Mouse (Mus musculus): ENCODE measurements around the gene Kctd19. TPM values are rescaled to one million over a fixed set of nuclear protein-coding genes. Genes with fewer than 3 reads are reported as not detected.

Kctd19 gene
- polyA plus RNA-seq, 1 experiment from 2014 or later: not detected

DNA sequence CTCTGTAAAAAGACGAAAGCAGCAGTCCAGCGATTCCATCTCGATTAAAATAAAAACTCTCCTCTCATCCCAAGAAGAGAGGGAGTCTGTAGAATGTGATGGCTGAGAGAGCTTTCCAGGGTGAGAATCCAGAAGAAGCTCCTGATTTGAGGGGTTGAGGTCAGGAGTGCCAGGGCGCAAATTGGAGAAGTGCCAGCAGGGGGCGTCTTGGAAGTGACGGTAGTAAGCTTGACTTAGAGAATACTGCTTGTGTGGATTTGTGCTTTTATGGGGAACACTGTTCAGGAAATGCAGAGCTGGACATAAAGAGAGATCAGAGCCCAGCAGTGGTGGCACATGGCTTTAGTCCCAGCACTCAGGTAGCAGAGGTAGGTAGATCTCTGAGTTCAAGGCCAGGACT is 28.1 kb upstream of the Kctd19 start:
- no peaks in the 10 kb centered on the region for H3K36me3 ChIP-seq
- no peak overlapping the region for H3K27ac ChIP-seq
- 6% methylated on average over 6 of the region's 6 CpGs for WGBS
- peaks cover 15% of the 10 kb centered on the region for H3K4me1 ChIP-seq (replicated peaks)
- no peak overlapping the region for H3K4me2 ChIP-seq
- no peak overlapping the region for H3K4me3 ChIP-seq
- H3K9me3 ChIP-seq: no peaks in the 10 kb centered on the region
- H3K27me3 ChIP-seq: no peaks in the 10 kb centered on the region
- ATAC-seq (ENCODE audit: low FRiP score): no peak
- no peak overlapping the region for H3K9ac ChIP-seq

DNA sequence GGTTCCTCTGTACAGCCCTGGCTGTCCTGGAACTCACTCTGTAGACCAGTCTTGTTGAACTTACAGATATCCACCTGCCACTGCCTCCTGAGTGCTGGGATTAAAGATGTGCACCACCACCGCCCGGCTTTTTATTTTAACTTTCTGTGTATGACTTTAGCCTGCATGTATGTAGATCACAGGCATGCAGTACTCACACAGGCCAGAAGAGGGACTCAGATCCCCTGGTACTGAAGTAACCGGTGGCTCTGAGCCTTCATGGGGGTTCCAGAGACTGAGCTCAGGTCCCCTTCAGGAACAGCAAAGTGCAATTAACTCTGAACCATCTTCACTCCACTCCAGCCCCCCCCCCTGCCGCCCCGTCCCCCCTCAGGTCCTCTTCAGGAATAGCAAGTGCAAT is 25.6 kb upstream of the Kctd19 start:
- H3K27me3 ChIP-seq: no peaks in the 10 kb centered on the region
- H3K27ac ChIP-seq: no peak overlapping the region
- H3K9me3 ChIP-seq: no peaks in the 10 kb centered on the region
- no peak for ATAC-seq (ENCODE audit: low FRiP score)
- H3K4me3 ChIP-seq: no peak overlapping the region
- H3K36me3 ChIP-seq: no peaks in the 10 kb centered on the region
- H3K4me1 ChIP-seq (replicated peaks): peaks cover 6% of the 10 kb centered on the region
- no peak overlapping the region for H3K4me2 ChIP-seq
- no peak overlapping the region for H3K9ac ChIP-seq
- 40% methylated on average over 5 of the region's 5 CpGs for WGBS

DNA sequence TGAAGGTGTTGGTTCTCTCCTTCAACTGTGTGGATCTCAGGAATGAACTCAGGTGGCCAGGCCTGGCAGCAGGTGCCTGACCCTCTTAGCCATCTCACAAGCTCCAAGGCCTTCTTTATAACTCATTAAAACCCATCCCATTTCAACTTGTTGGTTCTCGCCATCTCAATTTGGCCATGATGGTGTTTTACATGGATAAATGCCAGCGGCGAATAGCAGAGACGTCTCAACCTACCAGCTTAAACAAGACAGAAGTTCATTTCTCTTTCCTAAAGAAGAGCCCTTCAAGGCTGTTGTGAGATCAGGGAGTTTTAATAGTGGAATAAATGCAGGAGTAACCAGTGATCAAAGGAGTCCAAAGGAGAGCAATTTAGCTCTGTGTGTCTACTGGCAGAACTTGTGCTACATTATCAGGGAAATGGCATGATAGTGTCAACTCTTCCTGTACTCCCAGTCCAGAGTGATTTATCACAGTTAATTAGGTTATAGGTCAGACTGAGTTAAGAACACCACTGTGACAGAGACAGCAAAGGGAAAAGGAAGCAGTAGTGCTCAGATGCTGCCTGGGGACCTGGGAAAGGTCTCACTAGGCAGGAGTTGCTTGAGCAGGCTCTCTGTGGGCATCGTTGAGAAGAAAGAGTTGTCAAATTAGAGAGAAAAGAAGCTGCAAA is 23.9 kb upstream of the Kctd19 start:
- 91% methylated on average over 5 of the region's 5 CpGs for WGBS
- no peak overlapping the region for H3K4me2 ChIP-seq
- no peak overlapping the region for H3K27ac ChIP-seq
- peaks cover 20% of the 10 kb centered on the region for H3K4me1 ChIP-seq (replicated peaks)
- H3K9me3 ChIP-seq: no peaks in the 10 kb centered on the region
- no peaks in the 10 kb centered on the region for H3K27me3 ChIP-seq
- no peaks in the 10 kb centered on the region for H3K36me3 ChIP-seq
- no peak overlapping the region for H3K4me3 ChIP-seq
- no peak for ATAC-seq (ENCODE audit: low FRiP score)
- H3K9ac ChIP-seq: no peak overlapping the region

GRCm38 (mm10) chr8:105436218-105436617 is 22.9 kb upstream of the Kctd19 start:
- no peak overlapping the region for H3K4me2 ChIP-seq
- WGBS: 72% methylated on average over 5 of the region's 5 CpGs
- no peaks in the 10 kb centered on the region for H3K27me3 ChIP-seq
- no peak for ATAC-seq (ENCODE audit: low FRiP score)
- H3K36me3 ChIP-seq: no peaks in the 10 kb centered on the region
- no peak overlapping the region for H3K9ac ChIP-seq
- no peaks in the 10 kb centered on the region for H3K9me3 ChIP-seq
- H3K4me3 ChIP-seq: no peak overlapping the region
- peaks cover 20% of the 10 kb centered on the region for H3K4me1 ChIP-seq (replicated peaks)
- no peak overlapping the region for H3K27ac ChIP-seq

GRCm38 (mm10) chr8:105434136-105434535 is 20.8 kb upstream of the Kctd19 start:
- Histone ChIP-seq H3K27ac (peak overlapping the region; percentile 35; the same call in 1 of the 2 replicates), H3K9me3 (no peaks in the 10 kb centered on the region), H3K9ac (no peak overlapping the region), H3K36me3 (no peaks in the 10 kb centered on the region), H3K4me1 (replicated peaks) (peaks cover 17% of the 10 kb centered on the region), H3K4me2 (no peak overlapping the region), H3K4me3 (no peak overlapping the region), H3K27me3 (no peaks in the 10 kb centered on the region)
- ATAC-seq (ENCODE audit: low FRiP score): no peak
- WGBS: 68% methylated on average over 5 of the region's 5 CpGs

DNA sequence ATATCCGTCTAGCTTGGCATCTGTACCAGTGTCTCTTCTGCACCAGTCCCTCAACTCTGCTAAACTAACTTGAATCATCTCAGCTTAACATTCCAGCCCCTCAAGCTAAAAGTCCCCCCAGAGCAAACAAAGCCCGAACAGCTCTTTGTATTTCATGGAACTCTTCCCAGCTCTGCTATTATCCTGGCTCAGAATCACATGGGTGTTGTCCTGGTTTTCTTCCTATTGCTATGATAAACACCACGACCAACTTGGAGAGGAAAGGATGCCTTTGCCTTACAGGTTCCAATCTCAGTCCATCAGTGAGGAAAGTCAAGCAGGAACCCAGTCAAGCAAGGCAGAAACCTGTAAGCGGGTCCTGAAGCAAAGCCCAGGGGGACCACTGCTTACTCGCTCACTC is 20.2 kb upstream of the Kctd19 start:
- H3K36me3 ChIP-seq: no peaks in the 10 kb centered on the region
- WGBS: 31% methylated on average over 5 of the region's 5 CpGs
- ATAC-seq (ENCODE audit: low FRiP score): no peak
- H3K4me2 ChIP-seq: no peak overlapping the region
- no peak overlapping the region for H3K9ac ChIP-seq
- H3K9me3 ChIP-seq: no peaks in the 10 kb centered on the region
- no peak overlapping the region for H3K4me3 ChIP-seq
- H3K4me1 ChIP-seq (replicated peaks): peaks cover 17% of the 10 kb centered on the region
- H3K27me3 ChIP-seq: no peaks in the 10 kb centered on the region
- peak overlapping the region; percentile 62 for H3K27ac ChIP-seq

- H3K4me3 ChIP-seq: no peak overlapping the region
These were observed 19.7 kb upstream of the Kctd19 start for GRCm38 (mm10) chr8:105433021-105433420.

DNA sequence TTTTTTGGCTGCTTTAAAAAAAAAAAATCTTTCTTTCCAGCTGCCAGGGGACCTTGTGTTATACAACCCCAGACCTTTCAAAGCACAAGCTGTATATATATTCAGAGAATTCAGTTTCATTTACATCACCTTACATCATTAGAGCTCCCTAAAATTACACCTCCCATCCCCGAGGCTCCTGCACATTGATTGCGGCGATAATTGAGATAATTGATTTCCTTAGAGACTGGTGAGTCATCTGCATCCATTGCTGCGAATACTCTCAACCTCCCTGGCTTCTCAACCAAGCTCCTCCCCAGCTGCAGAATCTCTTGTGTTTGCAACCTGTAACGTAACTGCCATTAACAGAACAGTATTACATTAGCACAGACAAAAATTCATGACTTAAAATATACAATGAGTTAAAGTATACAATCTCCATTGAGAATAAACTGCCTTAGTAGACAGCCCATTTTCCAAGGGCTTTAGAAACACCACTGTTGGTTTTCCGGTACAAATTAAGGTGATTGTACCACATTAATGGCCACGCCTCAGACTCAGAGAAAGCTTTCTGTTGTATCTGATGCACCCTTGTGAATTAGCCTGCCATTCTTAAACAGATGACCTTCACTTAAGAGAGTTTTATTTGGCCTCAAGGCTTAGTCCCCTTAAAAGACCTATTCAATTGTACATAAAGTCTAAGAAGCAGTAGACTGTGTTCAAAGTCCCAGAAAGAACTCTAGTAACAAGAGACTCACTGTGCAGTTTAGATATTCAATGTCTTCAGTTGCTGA is 18.6 kb upstream of the Kctd19 start:
- no peak overlapping the region for H3K4me2 ChIP-seq
- H3K36me3 ChIP-seq: no peaks in the 10 kb centered on the region
- H3K27me3 ChIP-seq: no peaks in the 10 kb centered on the region
- H3K9me3 ChIP-seq: no peaks in the 10 kb centered on the region
- H3K4me1 ChIP-seq (replicated peaks): peaks cover 20% of the 10 kb centered on the region
- H3K27ac ChIP-seq: peak overlapping the region; percentile 45; the same call in 1 of the 2 replicates
- no peak for ATAC-seq (ENCODE audit: low FRiP score)
- 38% methylated on average over 7 of the region's 7 CpGs for WGBS
- H3K9ac ChIP-seq: no peak overlapping the region
- H3K4me3 ChIP-seq: no peak overlapping the region

More at GRCm38 (mm10) chr8:105433021-105433420, 19.7 kb upstream of the Kctd19 start:
- Histone ChIP-seq H3K4me1 (replicated peaks) (peaks cover 17% of the 10 kb centered on the region), H3K4me2 (no peak overlapping the region), H3K27me3 (no peaks in the 10 kb centered on the region), H3K9me3 (no peaks in the 10 kb centered on the region), H3K9ac (no peak overlapping the region; the same call in 1 of the 2 replicates), H3K36me3 (no peaks in the 10 kb centered on the region), H3K27ac (peak overlapping the region; percentile 62)
- 23% methylated on average over 6 of the region's 6 CpGs for WGBS
- ATAC-seq (ENCODE audit: low FRiP score): no peak

DNA sequence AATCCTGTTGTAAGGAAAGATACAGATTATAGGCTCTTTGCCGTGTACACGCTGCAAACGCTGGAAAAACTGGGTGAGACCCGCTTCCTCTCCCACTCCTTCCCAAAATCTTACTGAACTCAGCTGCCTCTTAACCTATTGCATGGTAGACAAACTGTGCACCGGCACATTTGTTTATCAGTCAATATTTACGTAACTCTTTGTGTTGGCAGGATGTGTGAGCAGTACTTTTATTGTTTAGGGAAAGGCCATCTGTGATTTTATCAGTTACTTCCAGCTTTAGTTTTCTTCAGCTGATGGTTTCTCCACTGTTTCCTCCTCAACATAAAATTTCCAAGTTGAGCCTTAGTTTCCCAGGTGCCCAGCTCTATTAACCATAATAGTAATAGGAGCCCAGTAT is 13.6 kb upstream of the Kctd19 start:
- Histone ChIP-seq H3K36me3 (no peaks in the 10 kb centered on the region), H3K9me3 (no peaks in the 10 kb centered on the region), H3K4me2 (no peak overlapping the region), H3K27ac (no peak overlapping the region), H3K27me3 (no peaks in the 10 kb centered on the region), H3K4me3 (no peak overlapping the region), H3K9ac (no peak overlapping the region), H3K4me1 (replicated peaks) (peaks cover 3% of the 10 kb centered on the region)
- 81% methylated on average over 6 of the region's 6 CpGs for WGBS
- ATAC-seq (ENCODE audit: low FRiP score): no peak

- Histone ChIP-seq H3K9me3 (no peaks in the 10 kb centered on the region), H3K36me3 (no peaks in the 10 kb centered on the region), H3K27me3 (no peaks in the 10 kb centered on the region), H3K4me1 (replicated peaks) (no peaks in the 10 kb centered on the region), H3K9ac (no peak overlapping the region), H3K4me3 (no peak overlapping the region), H3K4me2 (no peak overlapping the region), H3K27ac (no peak overlapping the region)
- WGBS: 78% methylated on average over 1 of the region's 1 CpGs
- ATAC-seq (ENCODE audit: low FRiP score): no peak
These were observed 8.7 kb upstream of the Kctd19 start for GRCm38 (mm10) chr8:105422006-105422405.

- Histone ChIP-seq H3K4me3 (no peak overlapping the region), H3K27ac (no peak overlapping the region), H3K4me1 (replicated peaks) (no peaks in the 10 kb centered on the region), H3K27me3 (no peaks in the 10 kb centered on the region), H3K9ac (no peak overlapping the region), H3K36me3 (no peaks in the 10 kb centered on the region), H3K4me2 (no peak overlapping the region), H3K9me3 (no peaks in the 10 kb centered on the region)
- 95% methylated on average over 4 of the region's 4 CpGs for WGBS
- ATAC-seq (ENCODE audit: low FRiP score): no peak
These were observed 6.5 kb upstream of the Kctd19 start for GRCm38 (mm10) chr8:105419800-105420199.

- Histone ChIP-seq H3K27ac (no peak overlapping the region), H3K4me3 (no peak overlapping the region), H3K36me3 (no peaks in the 10 kb centered on the region), H3K9me3 (no peaks in the 10 kb centered on the region), H3K4me2 (no peak overlapping the region), H3K4me1 (replicated peaks) (no peaks in the 10 kb centered on the region; the same call in 1 of the 2 replicates), H3K27me3 (peaks cover 4% of the 10 kb centered on the region), H3K9ac (no peak overlapping the region)
- ATAC-seq (ENCODE audit: low FRiP score): no peak
- 80% methylated on average over 2 of the region's 2 CpGs for WGBS
These were observed 5.7 kb upstream of the Kctd19 start for GRCm38 (mm10) chr8:105418992-105419391.

DNA sequence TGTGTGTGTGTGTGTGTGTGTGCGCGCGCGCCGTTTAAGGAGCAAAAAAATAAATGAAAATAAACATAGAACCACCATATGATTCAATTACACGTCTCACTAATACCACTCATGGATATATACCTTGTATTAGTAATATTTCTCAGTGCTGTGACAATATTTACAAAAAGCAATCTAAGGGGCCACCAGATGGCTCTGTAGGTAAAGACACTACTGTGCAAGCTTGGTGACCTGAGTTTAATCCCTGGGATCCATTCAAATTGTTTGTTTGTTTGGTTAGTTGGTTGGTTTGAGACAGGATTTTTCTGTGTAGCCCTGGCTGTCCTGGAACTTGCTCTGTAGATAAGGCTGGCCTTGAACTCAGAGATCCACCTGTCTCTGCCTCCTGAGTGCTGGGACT is 3.4 kb downstream of the Kctd19 start:
- Histone ChIP-seq H3K9me3 (no peaks in the 10 kb centered on the region), H3K27me3 (peaks cover 18% of the 10 kb centered on the region), H3K36me3 (no peaks in the 10 kb centered on the region), H3K4me2 (no peak overlapping the region), H3K9ac (no peak overlapping the region), H3K4me1 (replicated peaks) (peaks cover 8% of the 10 kb centered on the region), H3K4me3 (no peak overlapping the region), H3K27ac (no peak overlapping the region)
- no peak for ATAC-seq (ENCODE audit: low FRiP score)
- WGBS: 93% methylated on average over 6 of the region's 6 CpGs
